Mouse (Mus musculus) thymus, adult 2 months (tissue): Measurements from ENCODE around the gene Aox4. TPM values are rescaled to one million over a fixed set of nuclear protein-coding genes. Genes with fewer than 3 reads are reported as not detected.

Source experiments
- DNase-seq: peaks from one replicate; pipeline ENCODE4 v3.0.0; 2021
- H3K27ac ChIP-seq: fragments of 200-500 bp; 2 replicates; pipeline ENCODE4 v1.5.1; 2012; ENCODE audit warnings: low read length, control low read depth; ENCODE audit not compliant: control insufficient read depth, insufficient read depth
- H3K27me3 ChIP-seq: fragments of 200-500 bp; 2 replicates; pipeline ENCODE4 v1.6.1; 2012; ENCODE audit warnings: mild to moderate bottlenecking, low read length, moderate library complexity, mixed read lengths; ENCODE audit not compliant: control insufficient read depth, insufficient read depth
- H3K36me3 ChIP-seq: fragments of 200-500 bp; 2 replicates; pipeline ENCODE4 v1.6.1; 2012; ENCODE audit warnings: mild to moderate bottlenecking, low read length, moderate library complexity; ENCODE audit not compliant: control insufficient read depth, insufficient read depth
- H3K4me1 ChIP-seq: fragments of 200-500 bp; replicated peaks from 2 replicates; pipeline ENCODE4 v1.6.1; 2012; ENCODE audit warnings: low read length; ENCODE audit not compliant: control insufficient read depth, insufficient read depth
- H3K4me3 ChIP-seq: fragments of 200-500 bp; 2 replicates; pipeline ENCODE4 v1.5.1; 2012; ENCODE audit warnings: mild to moderate bottlenecking, low read length, control low read depth, moderate library complexity; ENCODE audit not compliant: control insufficient read depth, insufficient read depth
- CTCF ChIP-seq: fragments of 200-500 bp; IDR thresholded peaks from 2 replicates; pipeline ENCODE4 v1.5.1; 2012; ENCODE audit warnings: mild to moderate bottlenecking, control low read depth, low read length, moderate library complexity, borderline replicate concordance; ENCODE audit not compliant: control insufficient read depth, poor library complexity, insufficient read depth; ENCODE audit errors: extremely low read depth
- POLR2A ChIP-seq: fragments of 200-500 bp; IDR thresholded peaks from 2 replicates; pipeline ENCODE4 v1.6.1; 2012; ENCODE audit warnings: mild to moderate bottlenecking, low read length, control low read depth, moderate library complexity; ENCODE audit not compliant: control insufficient read depth, poor library complexity, insufficient read depth; ENCODE audit errors: extremely low read depth
- WGBS: fragments of 180-500 bp; shearing (Covaris S2); methylation state at CpG from one replicate; pipeline ENCODE4 v1.1.7; 2018; 5-methylcytosine and 5-hydroxymethylcytosine counted together
- polyA plus RNA-seq: library from polyadenylated mRNA; depleted of rRNA; stranded (reverse); fragments of >200 nt; gene quantifications from 2 replicates; pipeline ENCODE4 v1.2.3, GENCODE M21; 2012; rRNA removed

Gene Aox4
- polyA plus RNA-seq: 0.18 and 0.43 TPM in 2 replicates

GRCm38 (mm10) chr1:58210203-58210602 lies at the start of gene Aox4:
Gene Aox4 (plus strand): TSS chr1:58210397.
- no peak within 1 kb of the TSS for H3K4me3 ChIP-seq
- H3K27me3 ChIP-seq: no peaks in the 10 kb centered on the region
- H3K36me3 ChIP-seq: no peaks in the 10 kb centered on the region
- no peaks in the 10 kb centered on the region for H3K4me1 ChIP-seq
- WGBS: 8% methylated on average over 17 of the region's 17 CpGs
- no peak for DNase-seq
- H3K27ac ChIP-seq: no peak within 1 kb of the TSS
- TF ChIP-seq POLR2A: no peak
- TF ChIP-seq CTCF: no peak

- H3K4me1 ChIP-seq: no peaks in the 10 kb centered on the region
- TF ChIP-seq CTCF: no peak
- no peak for TF ChIP-seq POLR2A
- WGBS: 70% methylated on average over 6 of the region's 6 CpGs
- H3K27ac ChIP-seq: no peak overlapping the region
- H3K4me3 ChIP-seq: no peak overlapping the region
- no peaks in the 10 kb centered on the region for H3K27me3 ChIP-seq
- DNase-seq: no peak
- H3K36me3 ChIP-seq: no peaks in the 10 kb centered on the region
Observed at GRCm38 (mm10) chr1:58169893-58170292, 40.3 kb upstream of the Aox4 start.

- DNase-seq: no peak
- Histone ChIP-seq H3K27ac (no peak overlapping the region), H3K27me3 (no peaks in the 10 kb centered on the region), H3K36me3 (no peaks in the 10 kb centered on the region), H3K4me3 (no peak overlapping the region), H3K4me1 (no peaks in the 10 kb centered on the region)
- 85% methylated on average over 5 of the region's 5 CpGs for WGBS
- TF ChIP-seq POLR2A: no peak
- TF ChIP-seq CTCF: no peak
Observed at GRCm38 (mm10) chr1:58188514-58189175, 21.6 kb upstream of the Aox4 start.

- Histone ChIP-seq H3K4me3 (no peak overlapping the region), H3K27ac (no peak overlapping the region), H3K27me3 (no peaks in the 10 kb centered on the region), H3K4me1 (0 out of 2 replicates have a peak, but pooled peaks cover 3% of the 10 kb centered on the region), H3K36me3 (no peaks in the 10 kb centered on the region)
- WGBS: 94% methylated on average over 12 of the region's 12 CpGs
- TF ChIP-seq POLR2A (no peak), CTCF (no peak)
- no peak for DNase-seq
Observed at GRCm38 (mm10) chr1:58194317-58194716, 15.9 kb upstream of the Aox4 start.

GRCm38 (mm10) chr1:58194988-58195387 lies 15.2 kb upstream of the Aox4 start:
- no peak overlapping the region for H3K27ac ChIP-seq
- H3K4me3 ChIP-seq: no peak overlapping the region
- 0 out of 2 replicates have a peak, but pooled peaks cover 3% of the 10 kb centered on the region for H3K4me1 ChIP-seq
- TF ChIP-seq CTCF (no peak), POLR2A (no peak)
- H3K36me3 ChIP-seq: no peaks in the 10 kb centered on the region
- H3K27me3 ChIP-seq: no peaks in the 10 kb centered on the region
- WGBS: 62% methylated on average over 3 of the region's 3 CpGs
- no peak for DNase-seq

- H3K4me3 ChIP-seq: peak overlapping the region; percentile 41
- H3K4me1 ChIP-seq: 0 out of 2 replicates have a peak, but pooled peaks cover 3% of the 10 kb centered on the region
- whole genome bisulfite sequencing: 12% methylated on average over 10 of the region's 10 CpGs
- no peak overlapping the region for H3K27ac ChIP-seq
- no peaks in the 10 kb centered on the region for H3K27me3 ChIP-seq
- DNase-seq: peak; percentile 81
- TF ChIP-seq CTCF (no peak), POLR2A (0 out of 2 replicates have a peak, but pooled peaks have one; percentile 20)
- no peaks in the 10 kb centered on the region for H3K36me3 ChIP-seq
Observed at GRCm38 (mm10) chr1:58195541-58195940, 14.7 kb upstream of the Aox4 start.

GRCm38 (mm10) chr1:58197023-58197422 lies 13.2 kb upstream of the Aox4 start:
- H3K27me3 ChIP-seq: no peaks in the 10 kb centered on the region
- no peaks in the 10 kb centered on the region for H3K36me3 ChIP-seq
- no peak overlapping the region for H3K4me3 ChIP-seq
- 0 out of 2 replicates have a peak, but pooled peaks cover 3% of the 10 kb centered on the region for H3K4me1 ChIP-seq
- no peak overlapping the region for H3K27ac ChIP-seq
- 96% methylated on average over 9 of the region's 9 CpGs for WGBS
- DNase-seq: no peak
- TF ChIP-seq CTCF (no peak), POLR2A (no peak)
